Mouse (Mus musculus) ovary, postnatal 14 days (tissue): Measurements from ENCODE around the gene Cdc42ep5.

Experiments used
- DNase-seq: peaks from one replicate; pipeline ENCODE4 v3.0.0; 2022; ENCODE audit warnings: low spot score

Cdc42ep5 gene

GRCm38 (mm10) chr7:4145552-4146190, 19.0 kb downstream of the Cdc42ep5 start:
- no peak for DNase-seq

GRCm38 (mm10) chr7:4144766-4145551, 19.7 kb downstream of the Cdc42ep5 start:
- DNase-seq = no peak

- DNase-seq = no peak
Observed at GRCm38 (mm10) chr7:4144046-4144445, 20.6 kb downstream of the Cdc42ep5 start.

- no peak for DNase-seq
Observed at GRCm38 (mm10) chr7:4143506-4143905, 21.2 kb downstream of the Cdc42ep5 start.

- DNase-seq = no peak
Observed at GRCm38 (mm10) chr7:4142796-4143445, 21.7 kb downstream of the Cdc42ep5 start.

- no peak for DNase-seq
Observed at GRCm38 (mm10) chr7:4141648-4142325, 22.9 kb downstream of the Cdc42ep5 start.

GRCm38 (mm10) chr7:4139391-4139790, 25.3 kb downstream of the Cdc42ep5 start:
- DNase-seq = no peak

GRCm38 (mm10) chr7:4138671-4139070, 26.0 kb downstream of the Cdc42ep5 start:
- no peak for DNase-seq

- DNase-seq = no peak
Observed at GRCm38 (mm10) chr7:4138181-4138580, 26.5 kb downstream of the Cdc42ep5 start.

- no peak for DNase-seq
Observed at GRCm38 (mm10) chr7:4137746-4138145, 26.9 kb downstream of the Cdc42ep5 start.

GRCm38 (mm10) chr7:4136771-4137531, 27.7 kb downstream of the Cdc42ep5 start, which contains the start of gene Leng8:
TSS of gene Leng8 (plus strand) at chr7:4137039.
- DNase-seq = peak; percentile 95

GRCm38 (mm10) chr7:4136404-4136770, 28.3 kb downstream of the Cdc42ep5 start:
- DNase-seq = no peak

- DNase-seq = no peak
Observed at GRCm38 (mm10) chr7:4134911-4135310, 29.7 kb downstream of the Cdc42ep5 start.

GRCm38 (mm10) chr7:4132998-4133397, 31.7 kb downstream of the Cdc42ep5 start:
- no peak for DNase-seq

GRCm38 (mm10) chr7:4132581-4132980, 32.1 kb downstream of the Cdc42ep5 start:
- DNase-seq = no peak

GRCm38 (mm10) chr7:4131964-4132363, 32.7 kb downstream of the Cdc42ep5 start:
- no peak for DNase-seq

GRCm38 (mm10) chr7:4130686-4131452, 33.8 kb downstream of the Cdc42ep5 start:
- peak; percentile 76 for DNase-seq

GRCm38 (mm10) chr7:4128860-4129259, 35.8 kb downstream of the Cdc42ep5 start:
- no peak for DNase-seq

GRCm38 (mm10) chr7:4127894-4128293, 36.8 kb downstream of the Cdc42ep5 start:
- no peak for DNase-seq

GRCm38 (mm10) chr7:4126992-4127785, 37.5 kb downstream of the Cdc42ep5 start:
- no peak for DNase-seq
